In the genomic region with DNA sequence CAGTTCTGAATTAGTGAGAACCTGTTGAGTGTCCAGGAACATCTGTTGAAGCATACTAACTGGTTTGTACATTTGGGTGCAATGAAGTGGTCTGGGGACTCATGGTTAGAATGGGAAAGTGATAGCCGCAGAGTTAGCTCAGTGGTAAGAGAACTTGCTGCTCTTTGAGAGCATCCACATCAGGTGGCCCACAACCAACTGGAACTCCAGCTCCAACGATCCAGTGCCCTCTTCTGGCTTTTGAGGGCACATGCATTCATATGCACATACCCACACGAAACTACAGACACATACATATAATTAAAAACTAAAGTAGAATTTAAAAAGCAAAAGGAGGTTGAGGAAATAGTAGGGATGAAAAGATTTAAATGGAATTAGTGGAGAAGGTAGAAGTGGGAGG, we compare ENCODE assay signal across 27 mouse cellular contexts. TPM values are rescaled to one million over a fixed set of nuclear protein-coding genes. Genes with fewer than 3 reads are reported as not detected.
A peak's percentile ranks its signal among the peaks of the same experiment; 100 is the strongest.
DNase-seq lines count a peak whose midpoint lies in the region; ATAC-seq and TF ChIP-seq lines count a peak whose summit lies in the region.
"Had no signal": no experiment of that assay in that cellular context is flagged by ENCODE, and none has a peak within 500 bp of the region (broad histone marks: within the 10 kb centered on the region; RNA-seq: fewer than 3 reads in every experiment).

No protein-coding gene starts in this region.

- no peak overlapping the region for H3K4me3 ChIP-seq in kidney, adult 2 months (ENCODE audit: insufficient read depth, low read depth, low read length)
- H3K4me3 ChIP-seq in kidney, embryonic 15.5 days (replicated peaks), result no peak overlapping the region
- no peak overlapping the region for H3K4me3 ChIP-seq in bone marrow, adult 2 months (replicated peaks; ENCODE audit: control insufficient read depth, low read depth, low read length)
- H3K4me3 ChIP-seq: erythroblast, embryonic 14.5 days; forebrain, embryonic 12.5 days; heart, embryonic 13.5 days; left cerebral cortex, adult 2 months; limb, embryonic 12.5 days; midbrain, embryonic 13.5 days; neural tube, embryonic 13.5 days had no signal

- no peaks in the 10 kb centered on the region for H3K4me1 ChIP-seq in kidney, adult 2 months (ENCODE audit: control insufficient read depth, insufficient read depth, low read length)
- no peaks in the 10 kb centered on the region for H3K4me1 ChIP-seq in kidney, embryonic 15.5 days
- no peaks in the 10 kb centered on the region; the same call in 1 of the 2 replicates for H3K4me1 ChIP-seq in bone marrow, adult 2 months (ENCODE audit: control insufficient read depth, insufficient read depth, low read length)
- H3K4me1 ChIP-seq: forebrain, embryonic 12.5 days; limb, embryonic 12.5 days; midbrain, embryonic 13.5 days; neural tube, embryonic 13.5 days had no signal

- TF ChIP-seq POLR2A in kidney, adult 2 months (IDR thresholded peaks at IDR 0.05; ENCODE audit: low read depth, low read length), result no peak
- no peak for TF ChIP-seq POLR2A in bone marrow, adult 2 months (IDR thresholded peaks at IDR 0.05; ENCODE audit: borderline replicate concordance, control insufficient read depth, low read depth, low read length)

- H3K27me3 ChIP-seq in kidney, adult 2 months (replicated peaks; ENCODE audit: control insufficient read depth, insufficient read depth, low read length), result no peaks in the 10 kb centered on the region
- no peaks in the 10 kb centered on the region for H3K27me3 ChIP-seq in kidney, embryonic 15.5 days
- H3K27me3 ChIP-seq: forebrain, embryonic 12.5 days; heart, embryonic 13.5 days; limb, embryonic 12.5 days; midbrain, embryonic 13.5 days; neural tube, embryonic 13.5 days had no signal

- DNase-seq in kidney, adult 2 months, result no peak
- DNase-seq in 416B (ENCODE audit: low read depth) (peak; percentile 54), A20 (ENCODE audit: low read depth, low spot score) (peak; percentile 62)
- DNase-seq: adrenal gland, adult 8-10 months; cerebellum, adult 11 months; cerebellum, adult 9-10 months; forebrain, postnatal 0 days; gastrocnemius, postnatal 14 days; heart, postnatal 10 days; kidney, adult 18-20 months; kidney, postnatal 14 days; lung, adult 2 months; lung, postnatal 10 days; thymus, postnatal 4 days had no signal

- H3K9ac ChIP-seq in kidney, embryonic 15.5 days, result no peak overlapping the region
- H3K9ac ChIP-seq: forebrain, embryonic 12.5 days; forebrain, postnatal 0 days; heart, embryonic 13.5 days; hindbrain, embryonic 14.5 days; limb, embryonic 12.5 days; midbrain, embryonic 13.5 days; neural tube, embryonic 13.5 days had no signal

- H3K36me3 ChIP-seq in kidney, adult 2 months (ENCODE audit: control insufficient read depth, insufficient read depth, low read length), result no peaks in the 10 kb centered on the region
- no peaks in the 10 kb centered on the region for H3K36me3 ChIP-seq in kidney, embryonic 15.5 days
- H3K36me3 ChIP-seq: forebrain, embryonic 12.5 days; heart, embryonic 13.5 days; limb, embryonic 12.5 days; midbrain, embryonic 13.5 days; neural tube, embryonic 13.5 days had no signal

- H3K4me2 ChIP-seq in kidney, embryonic 15.5 days, result no peak overlapping the region
- H3K4me2 ChIP-seq: forebrain, embryonic 12.5 days; heart, embryonic 13.5 days; hindbrain, embryonic 14.5 days; limb, embryonic 12.5 days; midbrain, embryonic 13.5 days; neural tube, embryonic 13.5 days had no signal

- ATAC-seq in kidney, embryonic 15.5 days (replicated peaks; ENCODE audit: low FRiP score), result no peak
- ATAC-seq in cerebellum, adult (ENCODE audit: insufficient number of reproducible peaks, low FRiP score, low TSS enrichment), result no peak
- ATAC-seq: activated CD4-positive, CD25-positive, alpha-beta regulatory T cell, adult 4 months; forebrain, postnatal 0 days; midbrain, embryonic 13.5 days had no signal

- no peaks in the 10 kb centered on the region for H3K9me3 ChIP-seq in kidney, embryonic 15.5 days (replicated peaks)
- H3K9me3 ChIP-seq: forebrain, embryonic 12.5 days; heart, embryonic 13.5 days; limb, embryonic 12.5 days; midbrain, embryonic 13.5 days; neural tube, embryonic 13.5 days had no signal

- no peak overlapping the region for H3K27ac ChIP-seq in kidney, adult 2 months (ENCODE audit: insufficient read depth, low read depth, low read length)
- no peak overlapping the region for H3K27ac ChIP-seq in kidney, embryonic 15.5 days
- no peak overlapping the region for H3K27ac ChIP-seq in bone marrow, adult 2 months (ENCODE audit: control insufficient read depth, insufficient read depth, low read depth, low read length, poor library complexity)
- H3K27ac ChIP-seq: forebrain, embryonic 12.5 days; hindbrain, embryonic 14.5 days; left cerebral cortex, adult 2 months; limb, embryonic 12.5 days; macrophage; midbrain, embryonic 13.5 days; neural tube, embryonic 13.5 days had no signal

- 0 out of 2 replicates have a peak, but pooled peaks have one; percentile 3 for TF ChIP-seq CTCF in kidney, adult 2 months (conservative IDR thresholded peaks at IDR 0.05; ENCODE audit: insufficient read depth, insufficient read length, low read depth, low read length)
- peak; percentile 39; the same call in 1 of the 2 replicates for TF ChIP-seq CTCF in bone marrow, adult 2 months (IDR thresholded peaks at IDR 0.05; ENCODE audit: control insufficient read depth, insufficient read depth, low read length)

- WGBS in kidney, adult 2 months, result 96% methylated on average over 3 of the region's 3 CpGs
- WGBS in kidney, embryonic 15.5 days, result 92% methylated on average over 3 of the region's 3 CpGs
- 86% methylated on average over 3 of the region's 3 CpGs for WGBS in bone marrow, adult 2 months

RNA-seq across cellular contexts. Expression of a gene that starts 7.7 kb away (rescaled TPM):
- 19.2 and 23.3 TPM in 2 replicates for polyA plus RNA-seq in kidney, adult 2 months (2012; rRNA removed)
- 32.2 and 33.6 TPM in 2 replicates for polyA plus RNA-seq in kidney, embryonic 15.5 days (2015; fragmentation: Nextera tagmentation; extraction: Ambion mirVana)
- 8.0 and 14.1 TPM in 2 replicates for polyA plus RNA-seq in bone marrow, adult 2 months (2011; ENCODE audit: insufficient read depth, insufficient read length, low replicate concordance, missing spikeins)

RNA-seq across cellular contexts. Expression of a gene that starts 51.2 kb away (rescaled TPM):
- polyA plus RNA-seq in kidney, adult 2 months (2012; rRNA removed), result 11.9 and 16.8 TPM in 2 replicates
- 36.0 and 37.6 TPM in 2 replicates for polyA plus RNA-seq in kidney, embryonic 15.5 days (2015; fragmentation: Nextera tagmentation; extraction: Ambion mirVana)
- polyA plus RNA-seq in bone marrow, adult 2 months (2011; ENCODE audit: insufficient read depth, insufficient read length, low replicate concordance, missing spikeins), result 8.0 and 17.7 TPM in 2 replicates
